Mouse (Mus musculus): ENCODE data around the gene Gpank1. TPM values are rescaled to one million over a fixed set of nuclear protein-coding genes. Genes with fewer than 3 reads are reported as not detected.

The Gpank1 gene
- total RNA-seq, 2 experiments from 2014 or later = 6.6 to 8.3 TPM

GRCm38 (mm10) chr17:35126206-35126611, 5.0 kb downstream of the Gpank1 start, which contains the start of gene D17H6S53E:
Gene D17H6S53E (plus strand): TSS chr17:35126373.
- peak; percentile 83 to 84 for DNase-seq
- intact Hi-C loops (cut with DNase I) = loop anchor here (5.0 kb wide), 1 partner anchor 36 kb away; the partner anchor contains the start of gene Prrc2a

- intact Hi-C loops (cut with DNase I) = loop anchor here (5.0 kb wide), 1 partner anchor 35 kb away; the partner anchor contains the start of gene Prrc2a
- DNase-seq = no peak
Observed at GRCm38 (mm10) chr17:35127017-35127416, 5.8 kb downstream of the Gpank1 start.

- intact Hi-C loops (cut with DNase I) = loop anchor here (5.0 kb wide), 1 partner anchor 33 kb away; the partner anchor contains the start of gene Prrc2a
- no peak for DNase-seq
Observed at GRCm38 (mm10) chr17:35128996-35129395, 7.7 kb downstream of the Gpank1 start.

GRCm38 (mm10) chr17:35131038-35131437, 9.8 kb downstream of the Gpank1 start:
- DNase-seq = no peak
- intact Hi-C loops (cut with DNase I) = no loop called here

- no peak for DNase-seq
- intact Hi-C loops (cut with DNase I) = no loop called here
Observed at GRCm38 (mm10) chr17:35131500-35132173, 10.4 kb downstream of the Gpank1 start, which contains the start of gene Apom. Gene Apom (minus strand): TSS chr17:35132050.

- DNase-seq = no peak
- intact Hi-C loops (cut with DNase I) = no loop called here
Observed at GRCm38 (mm10) chr17:35132174-35132560, 10.9 kb downstream of the Gpank1 start.

- no peak for DNase-seq
- intact Hi-C loops (cut with DNase I) = no loop called here
Observed at GRCm38 (mm10) chr17:35133517-35133916, 12.3 kb downstream of the Gpank1 start.

GRCm38 (mm10) chr17:35134801-35135590, 13.7 kb downstream of the Gpank1 start, which contains the start of gene Bag6:
Gene Bag6 (plus strand): TSS chr17:35135178.
- peak; percentile 96 for DNase-seq
- intact Hi-C loops (cut with DNase I) = no loop called here

GRCm38 (mm10) chr17:35135591-35136320, 14.5 kb downstream of the Gpank1 start:
- intact Hi-C loops (cut with DNase I) = loop anchor here (2.0 kb wide), 1 partner anchor 27 kb away; no protein-coding TSS in a partner anchor
- DNase-seq = no peak

- no peak for DNase-seq
- intact Hi-C loops (cut with DNase I) = loop anchor here (2.0 kb wide), 1 partner anchor 14 kb away; no protein-coding TSS in a partner anchor
Observed at GRCm38 (mm10) chr17:35139269-35139668, 18.0 kb downstream of the Gpank1 start.

- intact Hi-C loops (cut with DNase I) = no loop called here
- DNase-seq = no peak
Observed at GRCm38 (mm10) chr17:35140490-35140996, 19.3 kb downstream of the Gpank1 start.

- intact Hi-C loops (cut with DNase I) = no loop called here
- DNase-seq = no peak
Observed at GRCm38 (mm10) chr17:35141971-35142370, 20.7 kb downstream of the Gpank1 start.

GRCm38 (mm10) chr17:35146139-35146538, 24.9 kb downstream of the Gpank1 start:
- no peak for DNase-seq
- intact Hi-C loops (cut with DNase I) = no loop called here

- intact Hi-C loops (cut with DNase I) = no loop called here
- no peak for DNase-seq
Observed at GRCm38 (mm10) chr17:35147348-35147747, 26.1 kb downstream of the Gpank1 start.

GRCm38 (mm10) chr17:35147922-35148639, 26.8 kb downstream of the Gpank1 start:
- no peak for DNase-seq

GRCm38 (mm10) chr17:35152121-35152520, 30.9 kb downstream of the Gpank1 start:
- no peak for DNase-seq
- intact Hi-C loops (cut with DNase I) = loop anchor here (2.0 kb wide), 1 partner anchor 13 kb away; no protein-coding TSS in a partner anchor

More at GRCm38 (mm10) chr17:35147922-35148639, 26.8 kb downstream of the Gpank1 start:
- intact Hi-C loops (cut with DNase I) = no loop called here

GRCm38 (mm10) chr17:35153077-35153476, 31.8 kb downstream of the Gpank1 start:
- intact Hi-C loops (cut with DNase I) = loop anchor here (2.0 kb wide), 1 partner anchor 14 kb away; no protein-coding TSS in a partner anchor
- DNase-seq = no peak

GRCm38 (mm10) chr17:35153931-35154330, 32.7 kb downstream of the Gpank1 start:
- DNase-seq = no peak
- intact Hi-C loops (cut with DNase I) = loop anchor here (2.0 kb wide), 1 partner anchor 15 kb away; no protein-coding TSS in a partner anchor

- no peak for DNase-seq
- intact Hi-C loops (cut with DNase I) = no loop called here
Observed at GRCm38 (mm10) chr17:35154616-35155015, 33.4 kb downstream of the Gpank1 start.

- intact Hi-C loops (cut with DNase I) = no loop called here
- no peak for DNase-seq
Observed at GRCm38 (mm10) chr17:35155451-35155850, 34.2 kb downstream of the Gpank1 start.
